Mouse (Mus musculus) neural tube, embryonic 11.5 days (tissue): ENCODE data around the gene Tmem120b. TPM values are rescaled to one million over a fixed set of nuclear protein-coding genes. Genes with fewer than 3 reads are reported as not detected.
A peak's percentile ranks its signal among the peaks of the same experiment; 100 is the strongest.
"Not testable (repeated sequence)": the region's sequence is repeated elsewhere in the genome, so short reads cannot be mapped to it uniquely, and the experiment has no call there.

Experiments used
- ATAC-seq: fragments of 200-750 bp; cut with Nextera tagmentation; 2 replicates; pipeline ENCODE4 v1.8.0; 2017; ENCODE audit warnings: moderate number of reproducible peaks, mild to moderate bottlenecking, moderate TSS enrichment, moderate library complexity; ENCODE audit not compliant: insufficient read depth, low FRiP score, low TSS enrichment
- DNase-seq: peaks from one replicate; pipeline ENCODE4 v3.0.0-alpha.2; 2015; ENCODE audit warnings: low spot score
- H3K27ac ChIP-seq: fragments of 300-500 bp; sonication (generic); 2 replicates; pipeline ENCODE4 v1.5.1; 2014; ENCODE audit warnings: low read depth, mild to moderate bottlenecking, low read length
- H3K27me3 ChIP-seq: fragments of 300-500 bp; sonication (generic); 2 replicates; pipeline ENCODE4 v1.6.1; 2014; ENCODE audit warnings: mild to moderate bottlenecking, low read length, mixed read lengths; ENCODE audit not compliant: control insufficient read depth, insufficient read depth
- H3K36me3 ChIP-seq: fragments of 300-500 bp; sonication (generic); 2 replicates; pipeline ENCODE4 v1.6.1; 2014; ENCODE audit warnings: mild to moderate bottlenecking, low read length, moderate library complexity, mixed read lengths; ENCODE audit not compliant: control insufficient read depth, insufficient read depth
- H3K4me1 ChIP-seq: fragments of 300-500 bp; sonication (generic); 2 replicates; pipeline ENCODE4 v1.6.1; 2014; ENCODE audit warnings: low read length, mixed read lengths; ENCODE audit not compliant: control insufficient read depth, insufficient read depth
- H3K4me2 ChIP-seq: fragments of 300-500 bp; sonication (generic); 2 replicates; pipeline ENCODE4 v1.6.1; 2014; ENCODE audit warnings: low read depth, mild to moderate bottlenecking, moderate library complexity
- H3K4me3 ChIP-seq: fragments of 300-500 bp; sonication (generic); 2 replicates; pipeline ENCODE4 v1.5.1; 2014; ENCODE audit warnings: low read depth, low read length
- H3K9ac ChIP-seq: fragments of 300-500 bp; sonication (generic); 2 replicates; pipeline ENCODE4 v1.6.1; 2014; ENCODE audit warnings: mild to moderate bottlenecking, low read length
- H3K9me3 ChIP-seq: fragments of 300-500 bp; sonication (generic); 2 replicates; pipeline ENCODE4 v1.6.1; 2016; ENCODE audit warnings: low read length; ENCODE audit not compliant: control insufficient read depth
- WGBS: fragments of 180-500 bp; shearing (Covaris S2); extraction: QIAGEN DNeasy Blood & Tissue Kit; methylation state at CpG from one replicate; pipeline ENCODE4 v1.1.7; 2014; 5-methylcytosine and 5-hydroxymethylcytosine counted together
- polyA plus RNA-seq: library from polyadenylated mRNA; unstranded; fragments of >200 nt; fragmentation: Nextera tagmentation; extraction: Ambion mirVana; gene quantifications from 2 replicates; pipeline ENCODE4 v1.2.1, GENCODE M21; 2014

The Tmem120b gene
- polyA plus RNA-seq, 1 experiment from 2014 or later = 9.9 TPM

DNA sequence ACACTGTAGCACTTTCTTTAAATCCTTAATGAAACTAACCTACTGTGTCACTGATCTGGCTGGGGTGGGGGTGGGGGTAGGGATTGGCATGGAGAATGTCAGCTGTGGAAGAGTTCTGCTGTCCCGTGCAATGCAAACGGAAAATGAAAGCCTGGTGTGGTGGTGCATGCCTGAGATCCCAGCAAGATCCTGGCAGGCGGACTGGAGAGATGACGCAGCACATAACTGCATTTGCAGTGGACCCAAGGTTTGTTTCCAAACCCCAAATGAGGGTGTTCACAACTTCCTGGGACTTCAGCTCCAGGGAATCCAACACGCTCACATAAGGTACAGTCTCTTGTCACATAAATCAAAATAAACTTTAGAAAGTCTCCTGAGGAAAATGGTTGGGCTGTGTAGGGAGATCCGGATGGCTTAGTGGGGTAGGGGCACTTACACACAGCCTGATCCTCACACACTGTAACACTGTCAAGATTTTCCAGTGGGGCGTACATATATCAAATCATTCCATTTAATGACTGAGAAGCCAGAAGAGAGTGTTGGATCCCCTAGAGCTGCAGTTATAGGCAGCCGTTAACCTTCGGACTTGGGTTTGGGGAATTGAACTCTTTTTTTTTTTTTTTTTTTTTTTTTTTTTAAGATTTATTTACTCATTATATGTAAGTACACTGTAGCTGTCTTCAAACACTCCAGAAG lies 7.4 kb upstream of the Tmem120b start:
- H3K36me3 ChIP-seq = no peaks in the 10 kb centered on the region
- no peaks in the 10 kb centered on the region for H3K27me3 ChIP-seq
- no peak overlapping the region for H3K9ac ChIP-seq
- ATAC-seq (no peak), DNase-seq (no peak)
- 82% methylated on average over 9 of the region's 9 CpGs for WGBS
- H3K27ac ChIP-seq = no peak overlapping the region
- H3K4me1 ChIP-seq = no peaks in the 10 kb centered on the region
- no peak overlapping the region for H3K4me3 ChIP-seq
- H3K9me3 ChIP-seq = no peaks in the 10 kb centered on the region
- H3K4me2 ChIP-seq = no peak overlapping the region

DNA sequence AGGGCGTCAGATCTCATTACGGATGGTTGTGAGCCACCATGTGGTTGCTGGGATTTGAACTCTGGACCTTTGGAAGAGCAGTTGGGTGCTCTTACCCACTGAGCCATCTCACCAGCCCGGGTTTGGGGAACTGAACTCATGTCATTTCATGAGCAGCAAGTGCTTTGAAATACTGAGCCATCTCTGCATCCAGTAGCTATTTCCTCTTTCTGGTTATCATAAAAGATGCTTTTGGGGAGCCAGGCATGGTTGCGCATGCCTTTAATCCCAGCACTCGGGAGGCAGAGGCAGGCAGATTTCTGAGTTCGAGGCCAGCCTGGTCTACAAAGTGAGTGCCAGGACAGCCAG lies 6.8 kb upstream of the Tmem120b start:
- H3K4me2 ChIP-seq, H3K4me1 ChIP-seq, H3K4me3 ChIP-seq, H3K36me3 ChIP-seq, DNase-seq, H3K27ac ChIP-seq, H3K9ac ChIP-seq, H3K27me3 ChIP-seq, ATAC-seq, H3K9me3 ChIP-seq: not testable (repeated sequence)
- WGBS = 80% methylated on average over 5 of the region's 6 CpGs

DNA sequence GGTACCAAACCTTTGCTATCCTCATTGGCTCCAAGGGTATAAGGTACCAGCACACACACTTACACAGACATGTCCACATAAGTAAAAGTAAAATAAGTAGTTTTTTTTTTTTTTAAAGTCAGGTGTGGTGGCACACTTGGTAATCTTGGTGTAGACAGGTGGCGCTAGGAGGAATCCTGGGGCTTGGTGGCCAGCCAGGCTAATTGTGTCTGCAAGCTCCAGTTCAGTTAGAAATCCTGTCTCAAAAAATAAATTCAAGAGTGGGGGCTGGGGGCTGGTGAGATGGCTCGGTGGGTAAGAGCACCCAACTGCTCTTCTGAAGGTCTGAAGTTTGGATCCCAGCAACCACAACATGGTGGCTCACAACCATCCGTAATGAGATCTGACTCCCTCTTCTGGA lies 5.1 kb upstream of the Tmem120b start:
- H3K4me1 ChIP-seq = no peaks in the 10 kb centered on the region
- DNase-seq (no peak), ATAC-seq (no peak)
- no peak overlapping the region for H3K4me3 ChIP-seq
- WGBS = 88% methylated on average over 3 of the region's 3 CpGs
- H3K27me3 ChIP-seq = no peaks in the 10 kb centered on the region
- H3K9ac ChIP-seq = no peak overlapping the region
- H3K27ac ChIP-seq = no peak overlapping the region
- no peaks in the 10 kb centered on the region for H3K36me3 ChIP-seq
- H3K4me2 ChIP-seq = no peak overlapping the region
- H3K9me3 ChIP-seq = no peaks in the 10 kb centered on the region

DNA sequence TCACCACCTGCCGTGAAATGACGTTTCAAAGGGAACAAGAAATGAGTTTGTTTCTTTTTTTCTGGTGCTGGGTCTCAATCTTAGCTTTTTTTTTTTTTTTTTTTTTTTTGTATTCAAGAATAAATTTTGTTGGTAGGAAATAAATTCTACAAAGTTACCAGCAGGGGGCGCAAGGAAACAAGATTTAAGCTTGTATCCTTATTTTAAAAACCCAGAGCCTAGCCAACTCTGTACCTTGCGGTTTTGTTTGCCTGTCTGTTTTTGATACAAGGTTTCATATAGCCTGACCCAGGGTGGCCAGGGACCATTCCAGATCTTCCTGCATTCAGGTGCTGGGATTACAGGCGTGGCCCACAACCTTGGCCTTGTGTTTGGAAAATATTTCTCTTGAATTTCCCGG lies 4.0 kb upstream of the Tmem120b start:
- no peaks in the 10 kb centered on the region for H3K36me3 ChIP-seq
- 37% methylated on average over 6 of the region's 6 CpGs for WGBS
- no peak overlapping the region for H3K4me3 ChIP-seq
- no peak overlapping the region for H3K9ac ChIP-seq
- no peak overlapping the region for H3K4me2 ChIP-seq
- H3K27ac ChIP-seq = no peak overlapping the region
- ATAC-seq (no peak), DNase-seq (peak; percentile 76)
- no peaks in the 10 kb centered on the region for H3K27me3 ChIP-seq
- no peaks in the 10 kb centered on the region for H3K9me3 ChIP-seq
- no peaks in the 10 kb centered on the region for H3K4me1 ChIP-seq

DNA sequence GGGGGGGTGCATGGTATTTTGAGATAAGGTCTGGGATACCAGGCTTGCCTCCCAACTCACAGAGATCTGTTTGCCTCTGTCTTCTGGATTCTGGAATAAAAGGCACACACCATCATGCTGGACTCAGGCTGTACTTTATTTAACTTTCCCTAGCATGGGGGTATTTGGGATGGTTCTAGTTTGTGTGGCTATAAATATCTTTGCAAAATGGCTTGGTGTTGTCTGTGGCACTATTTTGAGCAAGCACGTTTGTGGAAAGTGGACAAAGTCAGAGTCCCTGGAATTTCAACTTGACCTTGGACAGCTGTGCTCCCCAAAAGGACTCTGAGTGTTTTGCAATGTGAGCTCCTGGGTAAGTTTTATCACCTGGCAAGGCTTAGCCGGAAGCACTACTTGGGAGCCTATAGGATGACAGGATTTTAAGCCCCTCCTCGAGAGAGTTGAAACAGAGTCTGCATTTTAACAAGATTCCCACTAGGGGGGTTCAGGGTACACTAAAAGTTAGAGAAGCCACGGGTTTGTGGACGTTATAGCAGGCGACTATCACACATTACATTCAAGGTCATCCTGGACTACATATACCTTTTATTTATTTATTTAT lies 720 bp upstream of the Tmem120b start:
- Histone ChIP-seq H3K36me3 (no peaks in the 10 kb centered on the region), H3K27me3 (no peaks in the 10 kb centered on the region), H3K4me3 (no peak overlapping the region), H3K9me3 (no peaks in the 10 kb centered on the region), H3K4me2 (no peak overlapping the region), H3K4me1 (no peaks in the 10 kb centered on the region), H3K27ac (no peak overlapping the region), H3K9ac (no peak overlapping the region)
- DNase-seq = no peak
- no peak for ATAC-seq
- WGBS = 20% methylated on average over 6 of the region's 6 CpGs

DNA sequence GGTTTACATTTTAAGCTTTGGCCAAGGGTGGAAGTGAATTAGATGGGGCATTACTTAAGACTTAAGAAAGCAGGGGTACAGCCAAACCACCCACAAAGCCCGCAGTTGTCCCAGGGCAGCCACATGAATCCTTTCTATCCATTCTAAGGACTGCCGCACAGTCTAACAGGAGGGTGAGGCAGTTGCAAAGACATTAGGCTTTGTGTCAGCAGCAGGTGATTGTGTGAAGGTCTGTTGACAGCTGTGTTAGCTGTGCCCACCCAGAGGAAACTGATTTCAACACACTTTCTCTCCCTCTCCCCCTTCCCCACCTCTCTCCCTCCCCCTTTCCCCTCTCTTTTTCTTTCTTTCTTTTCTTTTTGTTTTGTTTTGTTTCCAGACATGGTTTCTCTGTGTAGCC lies 499 bp downstream of the Tmem120b start:
- no peaks in the 10 kb centered on the region for H3K27me3 ChIP-seq
- no peaks in the 10 kb centered on the region for H3K4me1 ChIP-seq
- no peaks in the 10 kb centered on the region for H3K36me3 ChIP-seq
- H3K9me3 ChIP-seq = no peaks in the 10 kb centered on the region
- 93% methylated on average over 2 of the region's 2 CpGs for WGBS
- no peak overlapping the region for H3K4me2 ChIP-seq
- no peak for DNase-seq
- ATAC-seq = no peak
- no peak overlapping the region for H3K9ac ChIP-seq
- no peak overlapping the region for H3K4me3 ChIP-seq
- no peak overlapping the region for H3K27ac ChIP-seq

DNA sequence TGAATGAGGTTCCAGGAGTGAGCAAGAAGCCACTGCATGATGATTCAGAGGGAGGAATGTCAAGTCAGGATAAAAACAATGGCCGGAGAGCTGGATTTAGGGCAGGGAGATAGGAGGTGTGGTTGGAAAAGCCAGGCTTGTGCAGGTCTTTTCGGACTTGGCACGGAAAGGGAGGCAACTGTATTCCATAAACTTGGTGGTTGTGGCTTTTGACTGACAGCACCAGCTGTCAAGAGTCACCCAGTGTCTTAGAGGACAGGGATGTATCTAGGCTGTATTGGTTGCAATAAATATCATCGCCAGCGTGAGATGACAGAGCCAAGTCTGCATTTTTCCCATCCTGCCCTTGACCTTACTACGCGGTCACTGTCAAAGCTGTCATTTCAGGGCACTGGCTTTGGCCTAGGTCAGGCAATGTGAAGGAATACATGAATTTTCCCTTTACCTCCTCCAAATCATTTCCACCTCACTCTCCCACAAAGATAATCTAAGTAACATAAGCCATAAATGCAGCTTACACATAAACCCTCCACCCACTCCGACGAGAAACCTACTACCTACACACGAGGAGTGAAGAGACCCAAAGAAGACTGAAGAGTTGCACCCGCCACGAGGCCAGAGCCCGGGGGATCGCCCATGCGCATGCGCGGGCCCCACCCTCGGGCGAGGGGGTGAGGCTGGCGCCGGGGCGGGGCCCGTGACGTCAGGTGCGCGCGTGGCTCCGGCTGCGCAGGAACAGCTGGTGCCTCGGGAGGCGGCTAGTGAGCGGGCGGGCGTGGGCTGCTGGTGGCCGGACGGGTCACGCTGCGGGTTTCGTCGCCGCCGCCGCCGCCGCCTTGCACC lies 7.6 kb downstream of the Tmem120b start:
- peak overlapping the region; percentile 66 for H3K9ac ChIP-seq
- DNase-seq (peak; percentile 96), ATAC-seq (peak; percentile 84)
- H3K4me2 ChIP-seq = peak overlapping the region; percentile 100
- peaks cover 11% of the 10 kb centered on the region; the same call in 1 of the 2 replicates for H3K4me1 ChIP-seq
- no peaks in the 10 kb centered on the region for H3K9me3 ChIP-seq
- no peaks in the 10 kb centered on the region for H3K27me3 ChIP-seq
- H3K4me3 ChIP-seq = peak overlapping the region; percentile 72
- WGBS = 8% methylated on average over 41 of the region's 45 CpGs
- H3K36me3 ChIP-seq = no peaks in the 10 kb centered on the region
- H3K27ac ChIP-seq = peak overlapping the region; percentile 68

DNA sequence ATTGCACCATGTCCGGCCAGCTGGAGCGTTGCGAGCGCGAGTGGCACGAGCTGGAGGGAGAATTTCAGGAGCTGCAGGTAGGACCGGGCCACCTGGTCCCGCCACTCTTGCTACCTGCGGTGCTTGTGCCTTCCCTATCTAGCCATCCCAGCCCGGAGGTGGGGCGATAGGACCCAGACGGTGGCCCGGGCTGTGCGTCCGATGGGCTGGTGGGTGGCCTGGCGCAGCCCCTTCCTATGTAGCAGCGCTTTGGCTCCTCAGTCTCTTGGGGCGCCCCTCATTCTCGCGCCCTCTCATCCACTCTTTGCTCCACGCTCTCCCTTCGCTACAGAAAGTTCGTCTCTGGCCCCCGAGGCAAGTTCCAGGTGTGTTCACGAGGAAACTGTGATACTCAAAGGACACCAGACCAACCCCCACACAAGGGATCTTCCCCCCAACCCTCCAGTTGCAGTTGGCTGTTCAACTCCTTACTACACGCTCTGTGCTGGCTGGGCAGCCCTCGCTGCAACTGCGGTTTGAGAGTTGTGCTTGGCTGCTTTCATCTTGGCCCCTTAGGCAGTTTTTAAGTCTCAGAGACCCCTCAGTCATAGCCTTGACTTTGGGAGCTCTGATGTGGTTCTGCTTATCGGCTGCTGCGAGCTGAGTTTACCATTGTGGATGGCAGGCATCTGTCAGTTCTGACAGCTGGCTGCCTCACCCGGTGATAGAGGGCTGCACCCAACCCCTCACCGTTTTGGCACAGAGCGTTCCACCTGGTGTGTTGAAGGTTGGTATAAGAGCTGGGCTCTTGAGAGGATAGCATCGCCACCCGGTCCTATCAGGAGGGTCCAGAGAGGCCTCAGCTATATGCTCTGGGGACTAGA lies 8.4 kb downstream of the Tmem120b start:
- Histone ChIP-seq H3K4me3 (peak overlapping the region; percentile 72), H3K9ac (peak overlapping the region; percentile 66)
- no peak for DNase-seq

More for the DNA sequence above, 8.4 kb downstream of the Tmem120b start:
- H3K36me3 ChIP-seq = no peaks in the 10 kb centered on the region
- H3K4me1 ChIP-seq = peaks cover 11% of the 10 kb centered on the region; the same call in 1 of the 2 replicates
- peak overlapping the region; percentile 100 for H3K4me2 ChIP-seq
- ATAC-seq = peak; percentile 76
- no peaks in the 10 kb centered on the region for H3K27me3 ChIP-seq
- H3K9me3 ChIP-seq = no peaks in the 10 kb centered on the region
- 5% methylated on average over 35 of the region's 35 CpGs for WGBS
- H3K27ac ChIP-seq = peak overlapping the region; percentile 68
